Mouse (Mus musculus) kidney, embryonic 16.5 days (tissue): ENCODE measurements around the gene Ifrd1. TPM values are rescaled to one million over a fixed set of nuclear protein-coding genes. Genes with fewer than 3 reads are reported as not detected.
A peak's percentile ranks its signal among the peaks of the same experiment; 100 is the strongest.
"Not testable (repeated sequence)": the region's sequence is repeated elsewhere in the genome, so short reads cannot be mapped to it uniquely, and the experiment has no call there.

Source experiments
- ATAC-seq: fragments of 200-750 bp; cut with Nextera tagmentation; 2 replicates; pipeline ENCODE4 v1.8.0; 2017; ENCODE audit warnings: moderate TSS enrichment; ENCODE audit not compliant: low FRiP score, low TSS enrichment
- H3K27ac ChIP-seq: fragments of 300-500 bp; sonication (generic); 2 replicates; pipeline ENCODE4 v1.5.1; 2014; ENCODE audit warnings: low read length
- H3K27me3 ChIP-seq: fragments of 300-500 bp; sonication (generic); 2 replicates; pipeline ENCODE4 v1.6.1; 2014; ENCODE audit warnings: low read length, control low read depth, mixed read lengths; ENCODE audit not compliant: insufficient read depth
- H3K36me3 ChIP-seq: fragments of 300-500 bp; sonication (generic); 2 replicates; pipeline ENCODE4 v1.6.1; 2014; ENCODE audit warnings: low read length, control low read depth, mixed read lengths; ENCODE audit not compliant: insufficient read depth
- H3K4me1 ChIP-seq: fragments of 300-500 bp; sonication (generic); 2 replicates; pipeline ENCODE4 v1.6.1; 2014; ENCODE audit warnings: low read length, control low read depth, mixed read lengths; ENCODE audit not compliant: insufficient read depth
- H3K4me2 ChIP-seq: fragments of 300-500 bp; sonication (generic); replicated peaks from 2 replicates; pipeline ENCODE4 v1.6.1; 2014; ENCODE audit warnings: low read depth, low read length
- H3K4me3 ChIP-seq: fragments of 300-500 bp; sonication (generic); 2 replicates; pipeline ENCODE4 v1.5.1; 2014; ENCODE audit warnings: mild to moderate bottlenecking, low read length
- H3K9ac ChIP-seq: fragments of 300-500 bp; sonication (generic); replicated peaks from 2 replicates; pipeline ENCODE4 v1.6.1; 2014; ENCODE audit warnings: low read length
- H3K9me3 ChIP-seq: fragments of 300-500 bp; sonication (generic); 2 replicates; pipeline ENCODE4 v1.6.1; 2016; ENCODE audit warnings: low read length, control low read depth
- WGBS: fragments of 180-500 bp; shearing (Covaris S2); extraction: QIAGEN DNeasy Blood & Tissue Kit; methylation state at CpG from one replicate; pipeline ENCODE4 v1.1.7; 2014; 5-methylcytosine and 5-hydroxymethylcytosine counted together
- polyA plus RNA-seq: library from polyadenylated mRNA; unstranded; fragments of >200 nt; fragmentation: Nextera tagmentation; extraction: Ambion mirVana; gene quantifications from 2 replicates; pipeline ENCODE4 v1.2.1, GENCODE M21; 2015

Gene Ifrd1
- polyA plus RNA-seq, 1 experiment from 2014 or later, result 88.7 TPM

GRCm38 (mm10) chr12:40258462-40259000, 10.2 kb upstream of the Ifrd1 start:
- H3K9me3 ChIP-seq, result no peaks in the 10 kb centered on the region
- WGBS, result 88% methylated on average over 6 of the region's 6 CpGs
- H3K27me3 ChIP-seq, result no peaks in the 10 kb centered on the region
- no peaks in the 10 kb centered on the region for H3K4me1 ChIP-seq
- H3K27ac ChIP-seq, result no peak overlapping the region
- no peaks in the 10 kb centered on the region for H3K36me3 ChIP-seq
- H3K4me2 ChIP-seq, result no peak overlapping the region
- H3K9ac ChIP-seq, result no peak overlapping the region
- H3K4me3 ChIP-seq, result no peak overlapping the region
- ATAC-seq, result no peak

GRCm38 (mm10) chr12:40257226-40257625, 8.9 kb upstream of the Ifrd1 start:
- ATAC-seq, result peak; percentile 87; the same call in 1 of the 2 replicates
- Histone ChIP-seq H3K27ac (no peak overlapping the region), H3K9me3 (no peaks in the 10 kb centered on the region), H3K4me3 (no peak overlapping the region), H3K36me3 (no peaks in the 10 kb centered on the region), H3K9ac (no peak overlapping the region), H3K4me1 (no peaks in the 10 kb centered on the region), H3K4me2 (peak overlapping the region; percentile 19; the same call in 1 of the 2 replicates), H3K27me3 (no peaks in the 10 kb centered on the region)
- WGBS, result 2% methylated on average over 8 of the region's 8 CpGs

- H3K27ac ChIP-seq, result no peak overlapping the region
- no peak for ATAC-seq
- H3K27me3 ChIP-seq, result no peaks in the 10 kb centered on the region
- H3K4me1 ChIP-seq, result no peaks in the 10 kb centered on the region
- WGBS, result 79% methylated on average over 2 of the region's 2 CpGs
- H3K9me3 ChIP-seq, result no peaks in the 10 kb centered on the region
- H3K36me3 ChIP-seq, result no peaks in the 10 kb centered on the region
- no peak overlapping the region for H3K4me3 ChIP-seq
- no peak overlapping the region for H3K9ac ChIP-seq
- H3K4me2 ChIP-seq, result no peak overlapping the region
Measured at GRCm38 (mm10) chr12:40256543-40256942, 8.2 kb upstream of the Ifrd1 start.

- Histone ChIP-seq H3K27ac (no peak overlapping the region), H3K4me2 (no peak overlapping the region), H3K9me3 (no peaks in the 10 kb centered on the region), H3K27me3 (no peaks in the 10 kb centered on the region), H3K4me1 (no peaks in the 10 kb centered on the region), H3K36me3 (no peaks in the 10 kb centered on the region), H3K9ac (no peak overlapping the region), H3K4me3 (no peak overlapping the region)
- ATAC-seq, result no peak
Measured at GRCm38 (mm10) chr12:40256033-40256432, 7.7 kb upstream of the Ifrd1 start.

GRCm38 (mm10) chr12:40255310-40255709, 7.0 kb upstream of the Ifrd1 start:
- 83% methylated on average over 4 of the region's 4 CpGs for WGBS
- H3K27ac ChIP-seq, H3K4me1 ChIP-seq, H3K9ac ChIP-seq, H3K27me3 ChIP-seq, H3K4me2 ChIP-seq, H3K4me3 ChIP-seq, H3K36me3 ChIP-seq, ATAC-seq, H3K9me3 ChIP-seq: not testable (repeated sequence)

GRCm38 (mm10) chr12:40254729-40255128, 6.4 kb upstream of the Ifrd1 start:
- no peaks in the 10 kb centered on the region for H3K4me1 ChIP-seq
- 84% methylated on average over 11 of the region's 11 CpGs for WGBS
- no peak for ATAC-seq
- no peak overlapping the region for H3K4me2 ChIP-seq
- H3K27ac ChIP-seq, result no peak overlapping the region
- H3K4me3 ChIP-seq, result no peak overlapping the region
- H3K36me3 ChIP-seq, result no peaks in the 10 kb centered on the region
- H3K27me3 ChIP-seq, result no peaks in the 10 kb centered on the region
- no peaks in the 10 kb centered on the region for H3K9me3 ChIP-seq
- H3K9ac ChIP-seq, result no peak overlapping the region

- no peak overlapping the region for H3K27ac ChIP-seq
- no peak overlapping the region for H3K9ac ChIP-seq
Measured at GRCm38 (mm10) chr12:40253241-40253640, 4.9 kb upstream of the Ifrd1 start.

GRCm38 (mm10) chr12:40250256-40250655, 2.0 kb upstream of the Ifrd1 start:
- ATAC-seq, result no peak
- Histone ChIP-seq H3K4me3 (no peak overlapping the region), H3K27me3 (no peaks in the 10 kb centered on the region), H3K9me3 (no peaks in the 10 kb centered on the region), H3K9ac (no peak overlapping the region), H3K36me3 (no peaks in the 10 kb centered on the region), H3K4me1 (no peaks in the 10 kb centered on the region), H3K4me2 (no peak overlapping the region), H3K27ac (no peak overlapping the region)

More at GRCm38 (mm10) chr12:40253241-40253640, 4.9 kb upstream of the Ifrd1 start:
- H3K4me2 ChIP-seq, result no peak overlapping the region
- H3K4me1 ChIP-seq, result no peaks in the 10 kb centered on the region
- no peak for ATAC-seq
- no peaks in the 10 kb centered on the region for H3K9me3 ChIP-seq
- WGBS, result 74% methylated on average over 5 of the region's 5 CpGs
- H3K36me3 ChIP-seq, result no peaks in the 10 kb centered on the region
- no peaks in the 10 kb centered on the region for H3K27me3 ChIP-seq
- H3K4me3 ChIP-seq, result no peak overlapping the region

- no peaks in the 10 kb centered on the region for H3K9me3 ChIP-seq
- H3K27ac ChIP-seq, result no peak overlapping the region; the same call in 1 of the 2 replicates
- no peak overlapping the region for H3K4me2 ChIP-seq
- WGBS, result 79% methylated on average over 6 of the region's 6 CpGs
- no peaks in the 10 kb centered on the region for H3K27me3 ChIP-seq
- H3K9ac ChIP-seq, result no peak overlapping the region
- H3K4me1 ChIP-seq, result no peaks in the 10 kb centered on the region
- no peaks in the 10 kb centered on the region for H3K36me3 ChIP-seq
- peak; percentile 59; the same call in 1 of the 2 replicates for ATAC-seq
- H3K4me3 ChIP-seq, result no peak overlapping the region
Measured at GRCm38 (mm10) chr12:40247976-40248375, 328 bp downstream of the Ifrd1 start.

GRCm38 (mm10) chr12:40247384-40247783, 920 bp downstream of the Ifrd1 start:
- Histone ChIP-seq H3K36me3 (no peaks in the 10 kb centered on the region), H3K4me1 (no peaks in the 10 kb centered on the region), H3K4me3 (no peak overlapping the region), H3K9ac (no peak overlapping the region), H3K4me2 (no peak overlapping the region), H3K27ac (no peak overlapping the region), H3K9me3 (no peaks in the 10 kb centered on the region), H3K27me3 (no peaks in the 10 kb centered on the region)
- no peak for ATAC-seq
- 63% methylated on average over 4 of the region's 4 CpGs for WGBS
